Mouse (Mus musculus): ENCODE data around the gene Psmd13.

GRCm38 (mm10) chr7:140938436-140938835, 56.7 kb downstream of the Psmd13 start:
- TF ChIP-seq POLR2A (IDR thresholded peaks at IDR 0.05; ENCODE audit: insufficient read length, low read depth) = no peak
- TF ChIP-seq USF1 (IDR thresholded peaks at IDR 0.05; ENCODE audit: low read depth) = no peak
- TF ChIP-seq TCF3 (IDR thresholded peaks at IDR 0.05; ENCODE audit: insufficient read length, low read depth) = no peak
- no peak for TF ChIP-seq POLR2AphosphoS2 (IDR thresholded peaks at IDR 0.05; ENCODE audit: insufficient read length, low read depth)
- TF ChIP-seq E2F4 (IDR thresholded peaks at IDR 0.05; ENCODE audit: insufficient read depth) = no peak
- no peak for TF ChIP-seq CEBPB (IDR thresholded peaks at IDR 0.05; ENCODE audit: insufficient read depth, poor library complexity, severe bottlenecking)
- no peak for TF ChIP-seq MAX (IDR thresholded peaks at IDR 0.05; ENCODE audit: low read depth)
- TF ChIP-seq SRF (IDR thresholded peaks at IDR 0.05; ENCODE audit: control insufficient read depth, insufficient read length, low read depth) = no peak
- TF ChIP-seq TCF12 (IDR thresholded peaks at IDR 0.05; ENCODE audit: insufficient read depth, poor library complexity, severe bottlenecking) = no peak
- no peak for TF ChIP-seq MYOG (IDR thresholded peaks at IDR 0.05; ENCODE audit: control insufficient read depth in 1 of 3, insufficient read depth in 1 of 3, insufficient read length in 2 of 3, low read depth in 2 of 3)
- no peak for TF ChIP-seq MYOD1 (IDR thresholded peaks at IDR 0.05; ENCODE audit: control insufficient read depth in 1 of 3, insufficient read length in 2 of 3, low read depth in 2 of 3)

All from myocyte (in vitro differentiated cells).